Mouse (Mus musculus) bone marrow, adult 2 months (tissue): ENCODE measurements around the gene Fer.

Experiments
- CTCF ChIP-seq: fragments of 200-500 bp; IDR thresholded peaks from 2 replicates; pipeline ENCODE4 v1.5.1; 2011; ENCODE audit warnings: low read length, control low read depth; ENCODE audit not compliant: control insufficient read depth, insufficient read depth
- POLR2A ChIP-seq: fragments of 200-500 bp; IDR thresholded peaks from 2 replicates; pipeline ENCODE4 v1.6.1; 2011; ENCODE audit warnings: low read depth, mild to moderate bottlenecking, control low read depth, low read length, borderline replicate concordance; ENCODE audit not compliant: control insufficient read depth

DNA sequence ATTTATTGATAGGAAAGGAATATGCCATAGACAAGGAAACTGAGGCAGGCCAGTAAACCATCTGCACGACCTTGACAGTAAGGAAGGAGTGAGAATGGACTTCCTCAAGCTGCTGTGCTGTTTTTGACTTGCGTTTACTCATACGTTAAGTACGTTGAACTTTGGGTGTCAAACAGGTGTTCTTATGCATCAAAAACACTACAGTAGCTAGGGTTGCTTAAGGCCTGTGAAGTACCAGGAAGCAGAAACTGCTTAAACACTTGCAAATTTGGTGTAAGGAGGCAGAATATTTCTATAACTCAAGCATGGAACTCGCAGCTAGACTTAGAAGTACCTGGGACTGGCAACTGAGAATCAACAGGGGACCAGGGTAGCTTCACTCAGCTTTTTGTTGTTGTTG is 221.9 kb downstream of the Fer start:
- TF ChIP-seq CTCF = no peak
- TF ChIP-seq POLR2A = no peak
